Mouse (Mus musculus): ENCODE data around the gene Mup15.
"Not testable (repeated sequence)": the region's sequence is repeated elsewhere in the genome, so short reads cannot be mapped to it uniquely, and the experiment has no call there.

The Mup15 gene

DNA sequence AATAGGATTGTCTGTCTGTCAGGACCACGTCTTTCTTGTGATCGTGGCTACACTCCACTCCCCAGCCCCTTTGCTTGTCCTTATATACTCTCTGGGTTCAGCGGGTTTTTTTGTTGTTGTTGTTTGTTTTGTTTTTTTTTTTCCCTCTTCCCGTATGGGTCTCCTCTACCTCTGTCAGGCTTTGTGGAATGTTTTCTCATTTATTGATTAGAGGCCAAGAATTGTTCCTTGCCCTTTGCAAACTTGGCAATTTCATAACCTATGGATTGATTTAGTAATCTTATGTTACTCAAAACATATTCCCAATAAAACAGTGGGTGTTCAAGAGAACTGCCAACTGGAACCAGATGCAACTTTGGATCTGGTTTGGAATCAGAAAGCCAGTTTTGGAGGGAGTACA, at the start of gene Mup15:
Gene Mup15, minus strand, starts transcription at position 101 of the 400 bp plus-strand sequence.
- DNase-seq (ENCODE audit: low read depth, low spot score), result not testable (repeated sequence)
